Mouse (Mus musculus): ENCODE data around the gene 3110082I17Rik.

Gene 3110082I17Rik

DNA sequence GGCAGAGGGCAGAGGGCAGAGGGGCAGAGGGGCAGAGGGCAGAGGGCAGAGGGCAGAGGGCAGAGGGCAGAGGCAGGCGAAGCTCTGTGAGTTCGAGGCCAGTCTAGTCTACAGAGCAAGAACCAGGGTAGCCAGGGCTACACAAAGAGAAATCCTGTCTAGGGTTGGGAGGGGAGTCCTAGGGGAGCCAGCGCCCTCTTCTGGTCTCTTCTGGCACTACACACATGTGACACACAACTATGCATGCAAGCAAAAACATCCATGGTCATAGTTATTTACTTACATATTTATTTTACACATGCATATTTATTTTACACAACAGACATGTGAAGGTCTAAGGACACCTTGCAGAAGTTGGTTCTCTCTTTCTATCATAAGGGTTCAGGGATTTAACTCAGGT lies 42.8 kb downstream of the 3110082I17Rik start:
- DNase-seq, result no peak

- DNase-seq, result no peak
These were observed 43.4 kb downstream of the 3110082I17Rik start for GRCm38 (mm10) chr5:139416942-139417341.

DNA sequence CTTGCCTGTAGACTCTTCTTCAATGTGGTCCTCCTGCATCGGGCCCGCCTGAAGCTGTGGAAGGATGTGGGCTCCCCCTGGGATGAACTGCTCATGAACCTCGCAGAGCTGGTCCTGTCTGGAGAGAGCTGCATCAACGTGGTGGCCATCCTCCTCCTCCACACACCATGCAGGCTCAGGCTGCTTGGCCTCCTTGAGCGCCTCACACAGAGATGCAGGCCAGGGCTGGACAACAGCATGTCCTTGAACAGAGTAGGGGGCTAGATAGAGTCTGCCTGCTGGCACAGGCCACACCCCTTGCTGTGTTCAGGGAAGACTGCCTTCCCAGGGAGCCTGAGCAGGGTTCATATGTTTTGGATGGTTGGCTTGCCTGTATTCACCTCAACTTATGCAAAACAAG lies 45.3 kb downstream of the 3110082I17Rik start:
- DNase-seq, result no peak

- no peak for DNase-seq
These were observed 46.8 kb downstream of the 3110082I17Rik start for GRCm38 (mm10) chr5:139413545-139413944.

GRCm38 (mm10) chr5:139411665-139412314 lies 48.5 kb downstream of the 3110082I17Rik start:
- no peak for DNase-seq

GRCm38 (mm10) chr5:139411117-139411516 lies 49.2 kb downstream of the 3110082I17Rik start:
- peak; percentile 53 to 68 for DNase-seq

GRCm38 (mm10) chr5:139410056-139410455 lies 50.3 kb downstream of the 3110082I17Rik start:
- DNase-seq, result no peak

GRCm38 (mm10) chr5:139409412-139409811 lies 50.9 kb downstream of the 3110082I17Rik start:
- peak; percentile 35 to 55 for DNase-seq

- DNase-seq, result no peak
These were observed 51.8 kb downstream of the 3110082I17Rik start for GRCm38 (mm10) chr5:139408511-139408910.

DNA sequence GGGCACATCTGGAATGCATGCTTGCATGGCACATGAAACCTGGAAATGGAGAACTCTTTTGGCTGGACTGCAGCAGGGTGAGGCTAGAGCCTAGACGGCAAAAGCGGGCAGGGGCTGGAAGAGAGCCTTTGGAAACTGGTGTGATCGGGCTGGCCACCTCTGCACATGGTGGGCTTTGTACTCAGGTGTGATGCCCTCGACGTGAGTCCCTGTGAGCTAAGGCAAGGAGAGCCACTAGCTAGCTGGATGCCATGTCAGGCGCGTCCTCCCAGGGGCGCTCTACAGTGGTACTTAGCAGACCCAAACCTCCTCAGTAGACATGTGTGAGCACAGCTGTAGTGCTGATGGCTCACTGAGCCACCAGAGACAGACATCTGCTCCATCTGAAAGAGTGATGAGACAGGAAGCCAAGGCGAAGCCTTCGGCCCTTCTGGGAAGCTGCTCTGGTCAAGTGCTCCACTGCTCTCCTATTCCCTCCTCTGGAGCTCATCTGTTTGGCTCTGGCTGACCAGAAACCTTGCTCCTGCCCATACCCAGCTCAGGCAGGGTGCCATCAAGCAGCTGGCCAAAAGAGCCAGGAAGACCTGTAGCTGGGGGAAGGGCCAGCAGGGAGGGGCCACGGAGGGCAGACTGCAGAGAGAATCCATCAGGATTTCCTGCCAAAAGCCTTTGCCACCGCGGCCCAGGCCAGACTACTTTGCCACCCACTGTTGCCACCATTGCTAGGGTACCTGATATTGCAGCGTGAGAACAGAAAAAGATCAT lies 53.0 kb downstream of the 3110082I17Rik start:
- peak in 1 of 2 experiments; percentile 53 for DNase-seq

DNA sequence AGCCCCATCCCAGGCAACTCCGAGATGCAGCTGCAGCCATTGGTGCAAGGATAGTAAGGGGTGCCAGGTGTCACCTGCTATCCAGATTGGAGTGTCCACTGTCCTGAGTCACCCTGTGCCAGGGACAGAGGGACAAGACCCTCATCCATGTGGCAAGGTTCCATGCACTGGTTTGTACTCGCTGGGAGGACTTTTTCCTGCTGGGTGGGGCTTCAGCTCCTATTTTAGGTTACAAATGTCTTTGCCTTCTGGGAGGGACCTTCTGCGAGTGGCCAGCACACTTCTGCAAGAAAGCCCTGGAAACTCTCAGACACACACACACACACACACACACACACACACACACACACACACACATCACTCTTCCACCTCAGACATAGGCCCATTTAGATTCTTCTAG lies 54.4 kb downstream of the 3110082I17Rik start:
- DNase-seq, result no peak

DNA sequence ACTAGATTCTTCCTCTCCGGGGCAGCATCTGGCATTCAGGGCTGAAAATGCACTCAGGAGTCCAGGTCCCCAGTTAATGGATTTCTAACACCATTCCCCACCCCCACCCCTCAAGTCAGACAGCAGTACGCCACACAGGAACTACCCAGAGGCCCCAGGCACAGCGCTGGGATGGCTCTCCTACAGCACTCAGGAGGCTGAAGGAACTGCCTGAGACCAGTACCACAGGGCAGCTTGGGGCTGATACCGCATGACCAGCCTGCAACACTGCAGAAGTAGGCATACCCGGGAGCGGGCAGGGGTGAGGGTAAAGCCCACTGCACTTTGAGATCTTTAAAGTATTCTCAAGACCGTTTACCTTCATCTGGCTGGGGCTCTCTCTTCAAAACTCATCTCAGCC lies 54.8 kb downstream of the 3110082I17Rik start:
- DNase-seq, result no peak

GRCm38 (mm10) chr5:139404801-139405401 lies 55.4 kb downstream of the 3110082I17Rik start, which contains the start of gene C130050O18Rik:
Gene C130050O18Rik (plus strand): TSS chr5:139405280.
- no peak for DNase-seq

GRCm38 (mm10) chr5:139403692-139404260 lies 56.6 kb downstream of the 3110082I17Rik start:
- DNase-seq, result no peak

- no peak for DNase-seq
These were observed 58.2 kb downstream of the 3110082I17Rik start for GRCm38 (mm10) chr5:139402106-139402505.

DNA sequence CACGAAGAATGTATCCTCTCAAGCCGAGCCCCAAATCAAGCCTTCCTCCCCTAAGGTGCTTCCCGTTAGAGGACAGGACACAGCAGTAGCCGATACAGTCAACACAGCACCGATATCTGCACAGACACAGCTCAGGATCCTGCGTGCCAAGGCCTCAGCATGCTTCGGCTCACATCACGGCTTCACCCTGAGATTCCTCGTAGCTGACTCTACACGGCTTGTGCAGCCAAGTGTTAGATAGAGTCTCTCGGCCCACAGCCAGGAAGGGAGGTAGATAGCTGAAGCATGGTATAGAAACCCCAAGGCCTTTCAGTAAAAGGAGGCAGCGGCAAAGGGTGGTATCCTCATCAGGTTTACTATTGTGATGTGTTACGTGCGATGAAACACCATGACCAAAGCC lies 60.3 kb downstream of the 3110082I17Rik start:
- DNase-seq, result peak; percentile 71 to 78

DNA sequence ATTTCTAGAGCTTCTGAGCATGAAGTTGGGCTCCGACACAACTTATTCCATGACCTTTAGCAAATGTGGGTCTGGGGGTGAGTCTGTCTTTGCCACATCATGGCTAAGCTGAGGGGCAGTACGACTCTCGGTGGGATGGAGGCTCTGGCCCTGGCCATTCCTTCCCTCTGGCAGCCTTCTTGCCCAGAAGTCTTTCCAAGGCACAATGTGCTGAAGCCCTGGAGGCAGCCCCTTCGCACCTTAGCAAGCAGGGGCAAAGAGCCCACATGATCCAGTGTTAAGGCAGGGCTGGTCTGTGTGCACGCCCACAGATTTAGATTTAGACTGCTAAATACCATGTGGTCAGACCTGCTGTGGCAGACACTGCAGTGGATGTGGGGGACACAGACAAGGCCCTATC lies 61.5 kb downstream of the 3110082I17Rik start:
- DNase-seq, result no peak

DNA sequence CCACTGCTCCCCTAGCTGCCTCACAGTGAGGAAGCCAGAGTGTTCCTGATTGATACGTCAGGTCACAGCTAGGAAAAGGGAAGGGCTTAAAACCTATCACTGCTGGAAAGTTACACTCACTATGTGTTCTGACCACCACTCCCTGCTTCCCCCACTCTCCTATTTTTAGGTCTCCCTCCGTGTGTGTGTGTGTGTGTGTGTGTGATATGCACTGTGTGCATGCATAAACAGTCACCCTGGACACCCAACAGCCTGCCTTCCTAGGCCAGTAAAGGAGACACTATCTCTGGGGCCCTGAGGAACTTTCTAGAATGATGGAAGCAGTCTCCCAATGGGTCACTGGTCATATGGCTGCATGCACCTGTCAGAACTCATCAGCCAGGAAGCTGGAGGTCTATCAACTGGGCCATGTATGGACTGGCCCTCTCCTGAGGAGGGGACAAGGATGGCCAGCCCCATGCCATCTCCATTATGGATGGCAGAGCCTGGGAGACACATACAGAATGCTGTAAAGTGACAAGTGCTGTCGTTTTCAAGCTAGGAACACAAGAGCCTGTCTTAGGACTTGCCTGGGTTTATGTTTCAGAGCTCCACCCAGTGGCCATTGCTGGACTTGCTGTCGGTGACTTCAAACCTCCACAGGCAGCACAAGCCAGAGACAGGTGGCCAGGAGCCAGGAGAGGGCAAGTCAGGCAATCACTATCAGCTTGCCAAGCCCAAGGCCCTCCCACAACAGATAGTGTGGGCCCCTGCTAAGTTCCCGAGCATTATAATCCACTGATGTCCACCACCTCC lies 62.2 kb downstream of the 3110082I17Rik start:
- peak; percentile 98 for DNase-seq

DNA sequence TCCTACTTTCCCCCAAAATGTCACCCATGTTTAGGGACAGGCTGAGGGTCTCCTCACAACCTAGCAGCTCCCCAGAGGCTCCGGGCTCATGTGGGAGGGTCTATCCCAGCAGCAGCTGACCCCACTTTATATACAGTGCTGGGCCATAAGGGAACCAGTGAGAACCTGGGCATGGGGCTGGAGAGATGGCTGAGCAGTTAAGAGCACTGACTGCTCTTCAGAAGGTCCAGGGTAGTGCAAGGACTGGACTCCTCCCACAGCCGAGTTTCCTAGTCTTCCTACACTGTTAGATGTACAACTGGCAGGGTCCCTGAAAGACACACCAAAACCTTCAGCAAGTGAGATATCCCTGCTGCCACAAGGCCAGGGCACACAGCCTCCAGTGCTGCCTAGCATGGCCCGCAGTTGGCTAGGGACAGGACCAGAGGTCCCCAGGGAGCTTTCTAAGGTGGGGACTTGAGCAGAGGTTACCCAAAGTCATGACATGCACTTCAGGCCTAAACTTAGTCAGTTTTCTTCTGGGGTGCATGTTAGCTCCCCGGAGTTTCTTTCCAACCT lies 62.9 kb downstream of the 3110082I17Rik start:
- no peak for DNase-seq

DNA sequence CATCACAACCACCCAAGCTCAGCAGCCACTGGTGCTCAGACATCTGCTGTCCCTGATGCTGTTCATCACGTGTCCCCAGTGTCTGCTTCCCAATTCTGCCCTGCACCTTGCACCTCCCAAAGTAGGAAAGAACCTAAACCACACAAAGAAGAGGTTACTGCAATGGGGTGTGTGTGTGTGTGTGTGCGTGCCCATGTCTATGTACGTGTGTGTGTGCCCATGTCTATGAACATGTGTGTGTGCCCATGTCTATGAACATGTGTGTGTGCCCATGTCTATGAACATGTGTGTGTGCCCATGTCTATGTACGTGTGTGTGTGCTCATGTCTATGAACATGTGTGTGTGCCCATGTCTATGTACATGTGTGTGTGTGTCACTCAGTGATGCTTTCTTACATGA lies 64.8 kb downstream of the 3110082I17Rik start:
- DNase-seq, result no peak

- DNase-seq, result no peak
These were observed 65.9 kb downstream of the 3110082I17Rik start for GRCm38 (mm10) chr5:139394399-139394798.

DNA sequence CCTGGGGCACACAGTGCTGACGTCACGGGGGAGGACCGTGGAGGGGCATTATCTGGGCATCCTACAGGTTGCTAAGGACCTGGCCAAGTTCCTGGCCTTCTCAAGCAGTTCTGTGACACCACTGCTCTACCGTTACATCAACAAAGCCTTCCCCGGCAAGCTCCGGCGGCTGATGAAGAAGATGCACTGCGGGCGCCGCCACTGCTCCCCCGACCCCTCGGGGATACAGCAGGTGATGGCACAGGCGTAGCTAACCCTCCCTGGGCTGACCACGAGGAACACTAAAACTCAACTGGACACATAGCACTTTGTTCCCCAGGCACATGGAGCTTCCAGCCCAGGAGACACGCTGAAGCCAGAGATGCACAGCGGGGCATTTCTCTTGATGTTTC lies 67.1 kb downstream of the 3110082I17Rik start:
- DNase-seq, result no peak
